Mouse (Mus musculus) hindbrain, embryonic 11.5 days (tissue): ENCODE measurements around the gene Rsf1. TPM values are rescaled to one million over a fixed set of nuclear protein-coding genes. Genes with fewer than 3 reads are reported as not detected.

Experiments
- ATAC-seq: fragments of 200-750 bp; cut with Nextera tagmentation; 2 replicates; pipeline ENCODE4 v1.8.0; 2017; ENCODE audit warnings: mild to moderate bottlenecking, moderate TSS enrichment, moderate library complexity; ENCODE audit not compliant: low FRiP score
- DNase-seq: peaks from one replicate; pipeline ENCODE4 v3.0.0-alpha.2; 2015; ENCODE audit warnings: low spot score
- H3K27ac ChIP-seq: fragments of 300-500 bp; sonication (generic); 2 replicates; pipeline ENCODE4 v1.5.1; 2014; ENCODE audit warnings: mild to moderate bottlenecking, low read depth, low read length
- H3K27me3 ChIP-seq: fragments of 300-500 bp; sonication (generic); 2 replicates; pipeline ENCODE4 v1.6.1; 2014; ENCODE audit warnings: mild to moderate bottlenecking, low read length, moderate library complexity, mixed read lengths; ENCODE audit not compliant: control insufficient read depth, insufficient read depth
- H3K36me3 ChIP-seq: fragments of 300-500 bp; sonication (generic); 2 replicates; pipeline ENCODE4 v1.6.1; 2014; ENCODE audit warnings: mild to moderate bottlenecking, low read length, moderate library complexity, mixed read lengths; ENCODE audit not compliant: control insufficient read depth, insufficient read depth
- H3K4me1 ChIP-seq: fragments of 300-500 bp; sonication (generic); replicated peaks from 2 replicates; pipeline ENCODE4 v1.6.1; 2014; ENCODE audit warnings: low read length, mixed read lengths; ENCODE audit not compliant: control insufficient read depth, insufficient read depth
- H3K4me2 ChIP-seq: fragments of 300-500 bp; sonication (generic); replicated peaks from 2 replicates; pipeline ENCODE4 v1.6.1; 2014; ENCODE audit warnings: mild to moderate bottlenecking, low read depth, low read length
- H3K4me3 ChIP-seq: fragments of 300-500 bp; sonication (generic); 2 replicates; pipeline ENCODE4 v1.5.1; 2014; ENCODE audit warnings: low read depth, low read length
- H3K9ac ChIP-seq: fragments of 300-500 bp; sonication (generic); 2 replicates; pipeline ENCODE4 v1.6.1; 2014; ENCODE audit warnings: low read depth, low read length
- H3K9me3 ChIP-seq: fragments of 300-500 bp; sonication (generic); 2 replicates; pipeline ENCODE4 v1.6.1; 2016; ENCODE audit warnings: low read length; ENCODE audit not compliant: control insufficient read depth
- WGBS: fragments of 180-500 bp; shearing (Covaris S2); extraction: QIAGEN DNeasy Blood & Tissue Kit; methylation state at CpG from one replicate; pipeline ENCODE4 v1.1.7; 2014; 5-methylcytosine and 5-hydroxymethylcytosine counted together
- polyA plus RNA-seq: library from polyadenylated mRNA; unstranded; fragments of >200 nt; fragmentation: Nextera tagmentation; extraction: Ambion mirVana; gene quantifications from 2 replicates; pipeline ENCODE4 v1.2.1, GENCODE M21; 2014

Gene Rsf1
- polyA plus RNA-seq, 1 experiment from 2014 or later: 29.5 TPM

DNA sequence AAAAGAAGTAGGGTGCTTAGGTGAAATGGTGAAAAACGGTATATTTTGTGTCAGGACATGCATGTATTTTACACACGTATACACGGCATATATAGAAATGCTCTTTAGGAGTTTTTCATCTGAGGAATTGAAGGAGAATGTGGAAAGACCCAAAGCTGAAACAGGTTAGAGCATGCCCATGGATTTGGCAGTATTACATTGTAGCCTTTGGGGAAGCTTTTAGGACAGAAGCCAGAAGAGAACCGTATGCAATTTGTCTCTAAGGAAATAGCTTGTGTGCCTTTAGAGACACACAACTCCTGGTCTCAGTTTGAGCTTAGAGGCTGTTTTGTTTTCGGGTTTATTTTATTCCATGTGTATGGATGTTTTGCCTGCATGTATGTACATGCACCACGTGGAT is 121.4 kb downstream of the Rsf1 start:
- Histone ChIP-seq H3K4me3 (no peak overlapping the region), H3K4me2 (no peak overlapping the region), H3K27ac (no peak overlapping the region), H3K4me1 (no peaks in the 10 kb centered on the region), H3K27me3 (no peaks in the 10 kb centered on the region), H3K9me3 (no peaks in the 10 kb centered on the region), H3K36me3 (no peaks in the 10 kb centered on the region), H3K9ac (no peak overlapping the region)
- DNase-seq: no peak
- no peak for ATAC-seq
- 90% methylated on average over 6 of the region's 6 CpGs for WGBS

DNA sequence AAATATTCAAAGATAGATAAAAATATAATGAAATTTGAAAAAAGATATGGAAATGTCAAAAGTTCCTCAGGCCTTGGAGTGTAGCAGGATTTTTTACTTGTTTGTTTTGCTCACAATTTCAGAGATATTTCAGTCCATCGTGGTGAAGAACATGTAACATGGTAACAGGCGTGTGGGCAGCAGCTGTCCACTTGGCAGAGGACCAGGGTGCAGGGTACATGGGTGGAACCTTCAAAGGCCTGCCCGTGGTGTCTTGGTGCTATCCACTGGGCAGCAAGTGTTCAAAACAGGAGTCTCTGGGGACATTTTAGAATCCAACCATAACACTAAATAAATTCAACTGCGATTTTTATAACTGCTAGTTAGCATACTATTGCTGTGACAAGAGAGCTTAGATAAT is 127.4 kb downstream of the Rsf1 start:
- WGBS: 94% methylated on average over 4 of the region's 4 CpGs
- H3K9ac ChIP-seq: no peak overlapping the region
- ATAC-seq (no peak), DNase-seq (no peak)
- H3K27ac ChIP-seq: no peak overlapping the region
- H3K9me3 ChIP-seq: no peaks in the 10 kb centered on the region
- H3K4me3 ChIP-seq: no peak overlapping the region
- no peak overlapping the region for H3K4me2 ChIP-seq
- H3K4me1 ChIP-seq: no peaks in the 10 kb centered on the region
- H3K27me3 ChIP-seq: no peaks in the 10 kb centered on the region
- H3K36me3 ChIP-seq: no peaks in the 10 kb centered on the region

DNA sequence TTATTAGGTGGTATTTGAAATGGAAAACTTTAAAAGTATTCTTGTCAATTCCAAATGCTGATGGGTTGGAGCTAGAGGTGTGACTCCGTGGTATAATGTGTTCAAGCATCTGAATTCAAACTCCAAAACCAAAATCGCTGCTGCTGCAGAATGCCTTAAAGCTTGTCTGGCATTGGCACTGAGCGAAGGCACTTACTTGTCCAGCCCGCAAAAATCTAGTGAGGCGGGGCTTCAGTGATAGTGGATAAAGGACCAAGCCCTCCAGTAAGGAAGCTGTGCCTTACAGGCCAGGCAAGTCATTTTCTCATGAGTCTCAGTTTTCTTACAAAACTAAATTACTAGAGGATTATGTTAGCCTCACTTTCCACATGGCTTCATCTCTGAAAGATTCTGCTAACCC is 128.1 kb downstream of the Rsf1 start:
- H3K9ac ChIP-seq: no peak overlapping the region
- H3K36me3 ChIP-seq: peaks cover 3% of the 10 kb centered on the region; the same call in 1 of the 2 replicates
- H3K9me3 ChIP-seq: no peaks in the 10 kb centered on the region

DNA sequence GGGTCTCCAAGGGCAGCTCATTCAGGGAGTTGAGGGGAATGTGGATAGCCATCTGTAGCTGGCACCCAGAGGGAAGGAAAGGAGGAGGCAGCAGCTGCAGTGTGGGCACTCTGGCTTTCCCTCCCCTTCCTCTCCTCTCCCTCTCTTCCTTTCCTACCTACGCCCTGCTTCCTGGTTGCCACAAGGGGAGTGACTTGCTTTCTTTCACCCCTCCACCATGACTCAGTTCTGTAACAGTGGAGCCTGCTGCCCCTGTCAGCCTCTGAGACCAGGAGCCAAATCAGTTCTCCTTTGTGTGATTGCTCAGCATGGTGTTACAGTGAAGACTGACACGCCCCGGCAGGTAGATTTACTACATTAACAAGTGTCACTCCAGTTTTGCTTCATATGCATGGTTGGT is 129.5 kb downstream of the Rsf1 start:
- no peak overlapping the region for H3K4me2 ChIP-seq

More for the DNA sequence above, 128.1 kb downstream of the Rsf1 start:
- Histone ChIP-seq H3K27me3 (no peaks in the 10 kb centered on the region), H3K4me2 (no peak overlapping the region), H3K4me1 (no peaks in the 10 kb centered on the region), H3K4me3 (no peak overlapping the region), H3K27ac (no peak overlapping the region)
- DNase-seq (no peak), ATAC-seq (no peak)
- 93% methylated on average over 5 of the region's 5 CpGs for WGBS

DNA sequence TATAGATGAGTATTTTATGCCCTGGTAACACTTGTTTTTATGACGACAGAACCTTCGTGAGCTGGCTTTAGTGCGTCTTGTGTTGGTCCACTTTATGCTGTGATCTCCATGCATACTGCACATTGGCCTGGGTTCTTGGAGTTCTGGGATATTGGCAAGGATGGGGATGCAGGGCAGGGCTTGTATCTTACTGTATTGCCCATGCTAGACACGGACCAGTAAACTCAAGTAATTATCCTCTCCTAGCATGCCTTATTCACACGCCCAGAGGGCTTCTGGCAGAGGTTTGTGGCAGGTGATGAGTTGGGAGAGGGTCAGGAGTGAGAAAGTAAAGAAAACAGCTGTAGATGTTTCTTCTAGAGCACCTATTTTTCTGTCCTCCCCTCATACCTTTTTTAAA is 135.0 kb downstream of the Rsf1 start:
- ATAC-seq: no peak

More for the DNA sequence above, 129.5 kb downstream of the Rsf1 start:
- no peak overlapping the region for H3K4me3 ChIP-seq
- no peak overlapping the region for H3K27ac ChIP-seq
- DNase-seq: no peak
- no peaks in the 10 kb centered on the region for H3K27me3 ChIP-seq
- H3K36me3 ChIP-seq: peaks cover 9% of the 10 kb centered on the region
- H3K9ac ChIP-seq: no peak overlapping the region
- no peaks in the 10 kb centered on the region for H3K9me3 ChIP-seq
- no peaks in the 10 kb centered on the region for H3K4me1 ChIP-seq
- no peak for ATAC-seq
- WGBS: 92% methylated on average over 3 of the region's 3 CpGs

DNA sequence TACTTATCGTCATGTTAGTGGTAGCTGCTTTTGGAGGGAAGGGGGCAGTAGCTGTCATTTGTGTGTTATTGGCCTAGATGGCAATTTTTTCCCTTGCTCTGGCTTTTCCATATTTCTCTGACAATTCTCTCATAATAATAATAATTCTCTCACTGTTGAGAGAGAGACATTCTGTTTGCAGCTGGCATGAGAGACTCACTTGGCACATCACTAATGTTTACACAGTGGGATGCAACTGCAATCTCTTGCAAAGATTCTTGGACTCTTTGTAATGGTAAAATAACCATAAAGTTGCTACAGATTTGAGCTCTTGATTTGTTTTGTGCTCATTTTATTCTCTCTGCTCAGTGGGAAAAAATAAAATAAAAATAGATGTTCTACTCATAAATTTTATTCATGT is 137.6 kb downstream of the Rsf1 start:
- 85% methylated on average over 1 of the region's 1 CpGs for WGBS
- no peak overlapping the region for H3K4me3 ChIP-seq
- no peaks in the 10 kb centered on the region for H3K27me3 ChIP-seq
- no peaks in the 10 kb centered on the region for H3K4me1 ChIP-seq
- ATAC-seq (no peak), DNase-seq (no peak)
- H3K9ac ChIP-seq: no peak overlapping the region
- H3K9me3 ChIP-seq: no peaks in the 10 kb centered on the region
- peaks cover 17% of the 10 kb centered on the region for H3K36me3 ChIP-seq
- H3K4me2 ChIP-seq: no peak overlapping the region
- no peak overlapping the region for H3K27ac ChIP-seq

More for the DNA sequence above, 135.0 kb downstream of the Rsf1 start:
- Histone ChIP-seq H3K27ac (no peak overlapping the region), H3K4me2 (no peak overlapping the region), H3K27me3 (no peaks in the 10 kb centered on the region), H3K9me3 (no peaks in the 10 kb centered on the region), H3K4me1 (no peaks in the 10 kb centered on the region), H3K4me3 (no peak overlapping the region), H3K36me3 (peaks cover 17% of the 10 kb centered on the region), H3K9ac (no peak overlapping the region)
- 95% methylated on average over 5 of the region's 5 CpGs for WGBS
- no peak for DNase-seq

DNA sequence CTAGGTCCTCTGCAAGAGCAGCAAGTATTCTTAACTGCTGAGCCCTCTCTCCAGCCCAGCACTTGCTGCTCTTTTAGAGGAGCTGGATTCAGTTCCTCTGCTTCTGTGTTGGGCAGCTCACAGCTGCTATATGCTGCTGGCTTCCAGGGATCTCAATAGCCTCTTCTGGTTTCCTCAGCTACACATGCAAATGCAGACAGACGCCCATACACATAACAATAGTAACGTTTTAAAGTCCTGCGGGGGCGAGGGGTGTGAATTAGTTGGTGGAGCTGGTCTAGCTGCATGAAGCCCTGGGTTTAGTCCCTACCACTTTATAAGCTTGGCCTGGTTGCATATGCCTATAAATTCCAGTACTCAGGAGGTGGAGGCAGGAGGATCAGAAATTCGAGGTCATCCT is 139.4 kb downstream of the Rsf1 start:
- Histone ChIP-seq H3K4me1 (no peaks in the 10 kb centered on the region), H3K9ac (no peak overlapping the region), H3K4me2 (no peak overlapping the region), H3K4me3 (no peak overlapping the region), H3K27me3 (no peaks in the 10 kb centered on the region), H3K27ac (no peak overlapping the region), H3K9me3 (no peaks in the 10 kb centered on the region), H3K36me3 (peaks cover 9% of the 10 kb centered on the region)
- WGBS: 65% methylated on average over 5 of the region's 5 CpGs
- no peak for DNase-seq
- no peak for ATAC-seq

DNA sequence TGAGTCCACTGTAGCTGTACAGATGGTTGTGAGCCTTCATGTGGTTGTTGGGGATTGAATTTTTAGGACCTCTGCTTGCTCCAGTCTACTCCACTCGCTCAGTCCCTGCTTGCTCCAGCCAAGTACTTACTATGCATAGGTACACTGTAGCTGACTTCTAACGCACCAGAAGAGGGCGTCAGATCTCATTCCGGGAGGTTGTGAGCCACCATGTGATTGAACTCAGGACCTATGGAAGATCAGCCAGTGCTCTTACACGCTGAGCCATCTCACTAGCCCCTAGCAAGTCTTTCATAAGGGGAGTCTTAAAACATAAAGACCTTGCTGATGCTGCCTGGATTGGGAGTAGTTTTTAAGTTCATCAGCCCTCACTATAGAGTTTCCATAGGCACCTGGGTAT is 140.4 kb downstream of the Rsf1 start:
- no peaks in the 10 kb centered on the region for H3K4me1 ChIP-seq
- ATAC-seq: no peak
- no peak overlapping the region for H3K4me2 ChIP-seq
- no peak overlapping the region for H3K9ac ChIP-seq
- DNase-seq: no peak
- H3K27ac ChIP-seq: no peak overlapping the region
- 83% methylated on average over 5 of the region's 5 CpGs for WGBS
- no peaks in the 10 kb centered on the region for H3K27me3 ChIP-seq
- no peak overlapping the region for H3K4me3 ChIP-seq
- H3K9me3 ChIP-seq: no peaks in the 10 kb centered on the region
- peaks cover 2% of the 10 kb centered on the region; the same call in 1 of the 2 replicates for H3K36me3 ChIP-seq

DNA sequence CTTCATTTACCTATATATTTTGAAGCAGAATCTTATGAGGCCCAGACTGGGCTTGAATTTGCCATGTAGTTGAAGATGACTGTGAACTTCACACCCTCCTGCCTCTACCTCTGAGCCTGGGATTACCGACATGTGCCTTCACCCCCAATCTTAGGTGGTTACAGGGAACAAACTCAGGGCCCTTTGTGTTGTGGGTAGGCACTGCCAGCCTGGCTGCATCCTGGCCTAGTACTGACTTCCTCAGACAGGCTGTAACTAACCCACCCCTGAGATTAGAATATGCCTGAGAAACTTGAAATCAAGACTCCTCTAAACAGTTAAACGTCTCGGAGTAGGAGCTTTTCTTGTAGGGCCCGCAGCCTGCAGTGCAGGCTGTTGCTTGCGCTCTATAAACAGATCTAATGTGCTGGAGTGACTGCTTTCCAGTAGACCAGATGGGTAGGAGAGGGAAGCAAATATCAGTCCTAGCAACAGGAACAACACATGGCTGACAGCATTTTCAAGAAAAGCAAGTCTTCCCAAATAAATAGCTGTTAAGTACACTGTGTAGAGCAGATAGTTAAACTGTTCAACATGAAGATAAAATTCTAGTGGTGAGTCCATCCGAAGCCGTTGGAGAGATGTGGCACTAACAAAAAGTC is 142.7 kb downstream of the Rsf1 start:
- 90% methylated on average over 7 of the region's 7 CpGs for WGBS
- DNase-seq: no peak
- H3K27me3 ChIP-seq: no peaks in the 10 kb centered on the region
- no peak overlapping the region for H3K9ac ChIP-seq
- H3K4me1 ChIP-seq: no peaks in the 10 kb centered on the region
- H3K36me3 ChIP-seq: peaks cover 2% of the 10 kb centered on the region; the same call in 1 of the 2 replicates
- H3K4me2 ChIP-seq: no peak overlapping the region
- H3K4me3 ChIP-seq: no peak overlapping the region
- no peak overlapping the region for H3K27ac ChIP-seq
- no peaks in the 10 kb centered on the region for H3K9me3 ChIP-seq
- ATAC-seq: no peak
